Mouse (Mus musculus) natural killer cell, adult 2 months (primary cell): ENCODE results near the gene Itpr1.

Source experiments
- DNase-seq, 2 experiments: peaks; one replicate each; pipeline ENCODE4 v3.0.0; 2022; ENCODE audit warnings: low spot score in 2 of 2

Gene Itpr1

GRCm38 (mm10) chr6:108441290-108441689, 228.4 kb downstream of the Itpr1 start:
- no peak for DNase-seq

- peak; percentile 68 to 86 for DNase-seq
These were observed 229.4 kb downstream of the Itpr1 start for GRCm38 (mm10) chr6:108442291-108442690.

GRCm38 (mm10) chr6:108444435-108444834, 231.5 kb downstream of the Itpr1 start:
- no peak for DNase-seq

- DNase-seq, result peak; percentile 29 to 57
These were observed 232.1 kb downstream of the Itpr1 start for GRCm38 (mm10) chr6:108445006-108445405.

GRCm38 (mm10) chr6:108446766-108447165, 233.9 kb downstream of the Itpr1 start:
- no peak for DNase-seq

GRCm38 (mm10) chr6:108447179-108447845, 234.4 kb downstream of the Itpr1 start:
- no peak for DNase-seq

- no peak for DNase-seq
These were observed 235.3 kb downstream of the Itpr1 start for GRCm38 (mm10) chr6:108448016-108448735.

- no peak for DNase-seq
These were observed 236.0 kb downstream of the Itpr1 start for GRCm38 (mm10) chr6:108448864-108449263.

- DNase-seq, result no peak
These were observed 238.6 kb downstream of the Itpr1 start for GRCm38 (mm10) chr6:108451536-108451935.

- no peak for DNase-seq
These were observed 240.7 kb downstream of the Itpr1 start for GRCm38 (mm10) chr6:108453618-108454017.

GRCm38 (mm10) chr6:108454061-108454891, 241.4 kb downstream of the Itpr1 start:
- no peak for DNase-seq

- no peak for DNase-seq
These were observed 242.3 kb downstream of the Itpr1 start for GRCm38 (mm10) chr6:108454979-108455836.

GRCm38 (mm10) chr6:108456231-108457062, 243.6 kb downstream of the Itpr1 start:
- no peak for DNase-seq

GRCm38 (mm10) chr6:108457063-108457405, 244.1 kb downstream of the Itpr1 start:
- no peak for DNase-seq

GRCm38 (mm10) chr6:108457516-108458181, 244.8 kb downstream of the Itpr1 start:
- no peak for DNase-seq

GRCm38 (mm10) chr6:108458182-108458571, 245.3 kb downstream of the Itpr1 start:
- DNase-seq, result no peak

- no peak for DNase-seq
These were observed 245.9 kb downstream of the Itpr1 start for GRCm38 (mm10) chr6:108458826-108459225.

- no peak for DNase-seq
These were observed 251.5 kb downstream of the Itpr1 start for GRCm38 (mm10) chr6:108464308-108464979.

- no peak for DNase-seq
These were observed 252.3 kb downstream of the Itpr1 start for GRCm38 (mm10) chr6:108465159-108465558.
